Mouse (Mus musculus) liver, embryonic 16.5 days (tissue): Measurements from ENCODE around the gene Grap2. TPM values are rescaled to one million over a fixed set of nuclear protein-coding genes. Genes with fewer than 3 reads are reported as not detected.
"Not testable (repeated sequence)": the region's sequence is repeated elsewhere in the genome, so short reads cannot be mapped to it uniquely, and the experiment has no call there.

ENCODE experiments used
- ATAC-seq: fragments of 200-750 bp; cut with Nextera tagmentation; 2 replicates; pipeline ENCODE4 v1.8.0; 2017; ENCODE audit warnings: low read depth, mild to moderate bottlenecking, moderate number of reproducible peaks, moderate library complexity
- H3K27ac ChIP-seq: fragments of 300-500 bp; sonication (generic); 2 replicates; pipeline ENCODE4 v1.5.1; 2014; ENCODE audit warnings: mild to moderate bottlenecking, low read length
- H3K27me3 ChIP-seq: fragments of 300-500 bp; sonication (generic); 2 replicates; pipeline ENCODE4 v1.6.1; 2014; ENCODE audit warnings: low read depth, low read length, mixed read lengths; ENCODE audit not compliant: control insufficient read depth, insufficient read depth
- H3K36me3 ChIP-seq: fragments of 300-500 bp; sonication (generic); 2 replicates; pipeline ENCODE4 v1.6.1; 2014; ENCODE audit warnings: mild to moderate bottlenecking; ENCODE audit not compliant: control insufficient read depth, insufficient read depth
- H3K4me1 ChIP-seq: fragments of 300-500 bp; sonication (generic); 2 replicates; pipeline ENCODE4 v1.6.1; 2014; ENCODE audit warnings: low read depth, low read length, mixed read lengths; ENCODE audit not compliant: control insufficient read depth
- H3K4me2 ChIP-seq: fragments of 300-500 bp; sonication (generic); 2 replicates; pipeline ENCODE4 v1.6.1; 2014; ENCODE audit warnings: low read depth, low read length, mixed read lengths
- H3K4me3 ChIP-seq: fragments of 300-500 bp; sonication (generic); 2 replicates; pipeline ENCODE4 v1.5.1; 2014; ENCODE audit warnings: low read depth, mild to moderate bottlenecking, low read length
- H3K9ac ChIP-seq: fragments of 300-500 bp; sonication (generic); 2 replicates; pipeline ENCODE4 v1.6.1; 2014; ENCODE audit warnings: low read depth, low read length
- H3K9me3 ChIP-seq: fragments of 300-500 bp; sonication (generic); replicated peaks from 2 replicates; pipeline ENCODE4 v1.6.1; 2016; ENCODE audit warnings: low read length; ENCODE audit not compliant: control insufficient read depth
- WGBS: fragments of 180-500 bp; shearing (Covaris S2); extraction: QIAGEN DNeasy Blood & Tissue Kit; methylation state at CpG from one replicate; pipeline ENCODE4 v1.1.7; 2014; ENCODE audit not compliant: insufficient replicate concordance; 5-methylcytosine and 5-hydroxymethylcytosine counted together
- polyA plus RNA-seq: library from polyadenylated mRNA; unstranded; fragments of >200 nt; fragmentation: Nextera tagmentation; extraction: Ambion mirVana; gene quantifications from 2 replicates; pipeline ENCODE4 v1.2.1, GENCODE M21; 2015

Gene Grap2
- polyA plus RNA-seq, 1 experiment from 2014 or later, result 12.7 TPM

GRCm38 (mm10) chr15:80572811-80573520, 572 bp downstream of the Grap2 start:
- 55% methylated on average over 9 of the region's 9 CpGs for WGBS
- no peaks in the 10 kb centered on the region for H3K4me1 ChIP-seq
- peaks cover 28% of the 10 kb centered on the region for H3K27me3 ChIP-seq
- H3K9ac ChIP-seq, result no peak overlapping the region
- no peak overlapping the region for H3K4me3 ChIP-seq
- H3K36me3 ChIP-seq, result no peaks in the 10 kb centered on the region
- no peak for ATAC-seq
- H3K9me3 ChIP-seq, result no peaks in the 10 kb centered on the region
- H3K4me2 ChIP-seq, result no peak overlapping the region
- H3K27ac ChIP-seq, result no peak overlapping the region

- Histone ChIP-seq H3K27me3 (peaks cover 30% of the 10 kb centered on the region), H3K27ac (no peak overlapping the region), H3K4me2 (no peak overlapping the region), H3K36me3 (no peaks in the 10 kb centered on the region), H3K4me1 (no peaks in the 10 kb centered on the region), H3K9ac (no peak overlapping the region), H3K4me3 (no peak overlapping the region), H3K9me3 (no peaks in the 10 kb centered on the region)
- no peak for ATAC-seq
- 81% methylated on average over 17 of the region's 17 CpGs for WGBS
Measured at GRCm38 (mm10) chr15:80574211-80575040, 2.0 kb downstream of the Grap2 start.

GRCm38 (mm10) chr15:80575817-80576370, 3.5 kb downstream of the Grap2 start:
- Histone ChIP-seq H3K4me3 (no peak overlapping the region), H3K4me1 (no peaks in the 10 kb centered on the region), H3K4me2 (no peak overlapping the region), H3K9me3 (no peaks in the 10 kb centered on the region), H3K27me3 (peaks cover 30% of the 10 kb centered on the region), H3K36me3 (no peaks in the 10 kb centered on the region), H3K9ac (no peak overlapping the region), H3K27ac (no peak overlapping the region)
- ATAC-seq, result no peak
- 77% methylated on average over 13 of the region's 13 CpGs for WGBS

DNA sequence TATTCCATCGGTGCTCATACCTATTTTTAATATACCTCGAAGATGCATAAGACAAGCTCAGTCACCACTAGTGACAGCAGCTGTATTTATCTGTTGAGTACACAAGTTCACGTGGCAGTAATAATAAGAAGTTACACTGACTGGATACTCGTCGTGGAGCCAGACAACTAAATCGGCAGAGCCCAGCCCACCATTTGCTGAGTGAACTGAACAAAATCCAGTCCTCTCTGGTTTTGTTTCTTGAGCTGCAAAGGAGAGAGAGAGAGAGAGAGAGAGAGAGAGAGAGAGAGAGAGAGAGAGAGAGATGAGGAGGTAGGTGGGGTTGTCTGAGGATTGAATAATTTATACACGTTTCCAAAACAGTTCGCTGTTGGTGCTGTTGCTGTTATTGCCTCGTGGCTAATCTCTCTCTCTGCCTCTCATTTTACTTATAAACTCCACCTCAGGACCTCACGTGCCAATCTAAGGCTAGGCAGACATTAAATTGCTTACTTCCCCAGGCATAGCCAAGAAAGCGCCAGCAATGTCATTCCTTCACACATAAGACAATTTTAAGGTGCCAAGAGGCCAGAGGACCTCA, 4.1 kb downstream of the Grap2 start:
- H3K27me3 ChIP-seq, result peaks cover 30% of the 10 kb centered on the region
- no peak overlapping the region for H3K27ac ChIP-seq
- no peak for ATAC-seq
- H3K9ac ChIP-seq, result no peak overlapping the region
- no peak overlapping the region for H3K4me2 ChIP-seq
- H3K36me3 ChIP-seq, result no peaks in the 10 kb centered on the region
- no peaks in the 10 kb centered on the region for H3K4me1 ChIP-seq
- no peak overlapping the region for H3K4me3 ChIP-seq
- WGBS, result 62% methylated on average over 11 of the region's 11 CpGs
- no peaks in the 10 kb centered on the region for H3K9me3 ChIP-seq

DNA sequence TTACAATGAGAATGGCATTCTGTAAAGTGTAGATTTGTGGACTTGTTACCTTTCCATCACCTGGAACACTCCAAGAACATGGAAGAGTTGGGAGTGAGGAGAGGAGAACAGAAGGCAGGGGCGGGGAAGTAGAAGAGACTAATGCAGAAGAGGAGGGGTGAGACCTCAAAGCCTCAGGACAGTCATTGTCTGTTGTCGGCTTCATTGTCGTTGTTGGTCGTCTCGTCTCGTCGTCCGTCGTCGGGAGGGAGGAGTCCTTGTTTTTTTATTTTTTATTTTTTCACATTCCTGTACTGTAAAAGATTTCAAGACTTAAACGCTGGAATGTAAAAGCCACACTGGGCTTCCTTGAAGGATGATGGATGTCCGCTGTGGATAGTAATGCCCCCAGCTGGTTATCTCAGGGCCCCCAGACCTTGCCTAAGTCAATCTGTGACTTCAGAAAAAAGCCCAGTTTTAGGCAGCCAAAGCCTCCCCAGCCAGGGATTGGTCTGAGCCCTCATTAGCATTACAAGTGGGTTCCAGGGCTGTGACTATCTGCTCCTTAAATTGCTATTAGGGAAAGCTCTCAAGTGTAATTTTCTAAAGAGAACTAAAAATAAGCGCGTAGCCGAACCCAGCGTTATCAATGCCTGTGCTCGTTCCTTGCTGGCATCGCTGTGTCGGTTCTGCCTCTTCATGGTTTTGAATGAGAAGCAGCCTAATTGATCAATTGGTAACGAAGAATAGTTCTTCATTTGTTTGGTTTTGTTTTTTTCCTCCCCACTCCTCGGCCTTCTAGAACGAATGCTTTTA, 5.0 kb downstream of the Grap2 start:
- Histone ChIP-seq H3K4me3 (no peak overlapping the region), H3K36me3 (no peaks in the 10 kb centered on the region), H3K9me3 (no peaks in the 10 kb centered on the region), H3K27me3 (peaks cover 23% of the 10 kb centered on the region), H3K4me2 (no peak overlapping the region), H3K27ac (no peak overlapping the region), H3K4me1 (no peaks in the 10 kb centered on the region), H3K9ac (no peak overlapping the region)
- 37% methylated on average over 22 of the region's 22 CpGs for WGBS
- ATAC-seq, result no peak

- H3K9me3 ChIP-seq, result no peaks in the 10 kb centered on the region
- H3K4me2 ChIP-seq, result no peak overlapping the region
- peaks cover 23% of the 10 kb centered on the region for H3K27me3 ChIP-seq
- 65% methylated on average over 3 of the region's 3 CpGs for WGBS
- H3K4me1 ChIP-seq, result peaks cover 7% of the 10 kb centered on the region
- no peak overlapping the region for H3K4me3 ChIP-seq
- H3K27ac ChIP-seq, result no peak overlapping the region
- no peak for ATAC-seq
- no peak overlapping the region for H3K9ac ChIP-seq
- no peaks in the 10 kb centered on the region for H3K36me3 ChIP-seq
Measured at GRCm38 (mm10) chr15:80579121-80579520, 6.7 kb downstream of the Grap2 start.

DNA sequence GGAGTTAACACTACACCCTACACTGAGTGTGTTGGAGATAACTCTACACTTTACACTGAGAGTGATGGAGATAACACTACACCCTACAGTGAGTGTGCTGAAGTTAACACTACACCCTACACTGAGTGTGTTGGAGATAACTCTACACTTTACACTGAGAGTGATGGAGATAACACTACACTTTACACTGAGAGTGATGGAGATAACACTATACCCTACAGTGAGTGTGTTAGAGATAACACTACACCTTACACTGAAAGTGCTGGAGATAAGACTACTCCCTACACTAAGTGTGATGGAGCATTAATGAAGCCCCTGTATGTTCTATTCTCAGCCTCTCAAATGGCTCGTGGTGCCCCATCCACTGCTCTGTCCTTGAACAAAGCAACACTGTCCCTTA, 8.2 kb downstream of the Grap2 start:
- H3K9me3 ChIP-seq, H3K9ac ChIP-seq, H3K4me3 ChIP-seq, H3K27ac ChIP-seq, H3K4me1 ChIP-seq, H3K4me2 ChIP-seq, ATAC-seq, H3K36me3 ChIP-seq: not testable (repeated sequence)
- H3K27me3 ChIP-seq, result peaks cover 23% of the 10 kb centered on the region
- WGBS, result 59% methylated on average over 1 of the region's 1 CpGs

GRCm38 (mm10) chr15:80582581-80583495, 10.4 kb downstream of the Grap2 start:
- no peaks in the 10 kb centered on the region for H3K9me3 ChIP-seq
- H3K4me3 ChIP-seq, result no peak overlapping the region
- H3K36me3 ChIP-seq, result no peaks in the 10 kb centered on the region
- 24% methylated on average over 20 of the region's 20 CpGs for WGBS
- H3K4me2 ChIP-seq, result 0 out of 2 replicates have a peak overlapping the region, but pooled peaks have one; percentile 8
- ATAC-seq, result peak; percentile 60; the same call in 1 of the 2 replicates
- no peak overlapping the region for H3K27ac ChIP-seq
- peaks cover 7% of the 10 kb centered on the region for H3K4me1 ChIP-seq
- no peak overlapping the region for H3K9ac ChIP-seq
- H3K27me3 ChIP-seq, result peaks cover 3% of the 10 kb centered on the region
